Mouse (Mus musculus): ENCODE measurements at regions not wholly inside any gene's neighbourhood (a gene's known extent, or its start where the extent isn't known, plus 50 kb on each side); places are given as distances from the start of the nearest gene placed in this dataset.
A peak's percentile ranks its signal among the peaks of the same experiment; 100 is the strongest.

DNA sequence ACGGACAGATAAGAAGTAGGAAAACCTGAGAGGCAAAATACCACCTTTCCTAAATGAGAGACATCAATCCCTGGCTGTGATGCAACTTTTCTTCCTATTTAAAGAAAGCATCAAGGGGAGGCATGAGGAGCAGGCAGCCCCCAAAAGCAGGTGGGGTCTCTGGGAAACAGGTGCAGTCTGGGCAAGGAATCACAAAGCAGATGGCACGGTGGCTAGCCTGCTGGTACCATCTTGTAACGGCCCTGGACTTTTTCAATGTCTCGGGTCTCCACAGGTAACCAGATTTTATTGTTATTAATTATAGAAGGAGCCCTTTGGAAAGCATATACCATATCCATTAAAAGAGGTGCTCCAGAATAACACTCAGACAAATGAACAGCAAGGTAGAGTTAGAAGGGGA, 219.6 kb downstream of the Galc start:
- no peak for DNase-seq

GRCm38 (mm10) chr12:98023655-98024054, 235.6 kb downstream of the Galc start:
- DNase-seq: no peak

GRCm38 (mm10) chr12:98014607-98015278, 244.5 kb downstream of the Galc start:
- DNase-seq: no peak

DNA sequence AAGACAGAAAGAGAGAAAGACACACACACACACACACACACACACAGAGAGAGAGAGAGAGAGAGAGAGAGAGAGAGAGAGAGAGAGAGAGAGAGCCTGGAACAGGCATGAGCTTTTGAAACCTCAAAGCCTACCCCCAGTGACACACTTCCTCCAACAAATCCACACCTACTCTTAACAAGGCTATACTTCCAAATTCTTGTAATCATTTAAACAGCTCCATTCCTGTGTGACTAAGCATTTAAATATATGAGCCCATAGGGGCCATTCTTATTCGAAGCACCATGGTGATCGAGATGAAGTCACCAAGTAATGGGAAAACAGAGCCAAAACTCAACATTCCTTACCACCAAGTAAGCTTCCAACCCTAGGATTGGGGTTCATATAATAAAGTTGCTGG, 250.1 kb downstream of the Galc start:
- no peak for DNase-seq

DNA sequence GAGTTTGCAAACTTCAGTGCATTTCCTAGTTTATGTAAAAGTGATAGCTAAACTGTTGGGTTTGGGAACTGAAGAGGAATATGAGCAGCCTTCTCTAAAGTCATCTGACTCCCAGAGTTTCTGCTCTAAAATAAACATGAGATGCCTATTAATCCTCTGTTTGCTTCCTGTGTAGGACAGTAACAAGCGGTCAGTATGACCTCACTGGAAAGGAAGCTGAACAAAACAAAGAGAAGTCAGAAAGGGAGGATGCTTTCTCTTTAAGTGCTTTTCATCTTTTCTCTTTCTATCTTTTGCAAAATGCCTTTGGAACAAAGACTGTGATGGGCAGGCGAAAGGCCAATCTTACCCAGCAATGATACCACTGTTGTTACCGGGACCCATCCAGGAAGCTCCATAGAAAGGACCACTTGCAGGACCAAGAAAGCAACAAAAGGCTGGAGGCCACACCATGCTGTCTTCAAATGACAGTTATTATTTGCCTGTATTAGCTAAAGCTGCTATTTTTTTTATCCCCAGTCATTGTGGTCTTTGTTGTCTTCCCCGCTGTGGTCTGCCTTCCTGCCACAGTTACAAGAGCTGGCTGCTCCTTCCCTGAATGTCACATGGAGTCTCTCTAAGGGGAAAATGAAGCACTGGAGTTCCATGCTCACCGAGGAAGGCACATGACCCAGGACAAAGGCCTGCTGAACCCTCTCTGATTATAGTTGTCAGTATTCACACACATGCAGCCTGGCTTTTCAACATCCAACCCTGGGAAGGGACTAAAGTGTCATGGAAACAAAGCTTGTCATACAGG, 253.4 kb downstream of the Galc start:
- no peak for DNase-seq

DNA sequence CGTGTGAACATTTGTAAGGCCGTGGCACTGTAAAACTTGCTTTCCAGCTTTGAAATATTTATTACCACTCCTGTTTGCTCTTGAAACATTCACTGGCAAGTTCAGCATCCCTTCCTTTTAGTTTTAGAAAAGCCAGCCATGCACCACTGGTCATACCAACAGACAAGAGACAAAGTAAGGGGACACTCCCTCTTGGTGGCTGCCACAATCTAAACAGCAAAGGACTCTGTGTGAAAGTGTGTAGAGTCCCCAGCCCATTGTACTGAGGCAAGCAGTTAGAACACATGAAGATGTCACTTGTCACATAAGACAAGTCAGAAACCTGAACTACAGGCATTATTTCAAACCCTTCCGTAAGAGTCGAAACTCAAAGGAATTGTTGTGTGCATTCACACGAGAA, 257.0 kb downstream of the Galc start:
- no peak for DNase-seq

- no peak for DNase-seq
These were observed 264.4 kb downstream of the Galc start for GRCm38 (mm10) chr12:97994884-97995283.

DNA sequence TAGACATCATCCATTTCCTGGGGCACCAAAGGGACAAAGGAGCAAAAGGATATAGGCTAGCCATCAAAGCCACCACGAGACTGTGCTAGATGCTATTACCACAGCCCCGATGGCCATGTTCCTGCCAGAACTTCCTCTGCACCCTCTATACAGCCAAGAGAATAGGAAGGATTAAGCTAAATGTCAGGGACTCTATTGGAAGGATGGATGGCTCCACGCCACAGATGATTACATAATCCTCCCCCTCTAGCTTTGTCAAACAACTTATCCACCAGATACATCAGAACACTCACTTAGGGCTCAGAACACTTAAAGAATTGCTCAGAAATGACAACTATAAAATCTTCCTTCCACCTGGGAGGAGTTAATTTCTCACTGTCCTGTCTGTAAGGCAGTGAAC, 265.3 kb downstream of the Galc start:
- DNase-seq: no peak

DNA sequence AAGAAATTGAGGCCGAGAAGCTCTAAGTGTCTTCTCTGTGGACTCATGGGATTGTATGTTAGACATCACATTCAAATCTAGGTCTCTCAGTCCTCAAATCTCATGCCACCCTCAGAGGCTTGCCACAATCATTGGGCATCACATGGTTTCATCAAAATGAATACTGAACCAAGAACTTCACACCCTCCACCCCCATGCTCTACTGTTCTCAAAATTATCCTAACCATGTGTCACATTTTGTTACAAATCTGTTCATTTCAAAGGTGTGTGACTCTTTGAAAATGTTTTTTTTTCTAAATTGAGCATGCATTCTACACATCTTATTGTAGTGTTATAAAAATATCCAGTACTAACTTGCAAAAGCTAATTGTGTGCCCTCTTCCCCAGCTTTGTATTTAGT, 275.9 kb downstream of the Galc start:
- DNase-seq: no peak

DNA sequence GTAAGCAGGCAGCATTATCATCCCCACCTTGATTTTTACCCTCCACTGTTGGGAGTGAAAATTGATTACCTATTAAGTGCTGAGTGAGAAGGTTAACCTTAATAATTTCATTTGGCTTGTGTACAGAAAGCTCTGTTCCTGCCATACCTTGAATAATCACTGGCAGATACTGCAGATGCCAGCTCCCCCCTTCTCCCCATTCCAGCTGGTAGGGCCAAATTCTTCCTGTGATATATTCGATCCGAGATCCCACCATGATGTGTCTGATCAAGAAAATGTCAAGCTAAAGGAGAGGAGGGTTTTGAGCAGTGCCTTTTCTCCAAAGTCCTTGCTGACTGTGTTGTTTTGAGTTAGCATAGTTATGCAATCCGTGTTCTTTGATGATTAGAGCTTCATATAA, 280.6 kb downstream of the Galc start:
- DNase-seq: no peak

- DNase-seq: no peak
These were observed 281.0 kb downstream of the Galc start for GRCm38 (mm10) chr12:97978178-97978651.

GRCm38 (mm10) chr12:97977633-97978032, 281.6 kb downstream of the Galc start:
- no peak for DNase-seq

- DNase-seq: peak; percentile 5
These were observed 285.2 kb downstream of the Galc start for GRCm38 (mm10) chr12:97973909-97974510.

DNA sequence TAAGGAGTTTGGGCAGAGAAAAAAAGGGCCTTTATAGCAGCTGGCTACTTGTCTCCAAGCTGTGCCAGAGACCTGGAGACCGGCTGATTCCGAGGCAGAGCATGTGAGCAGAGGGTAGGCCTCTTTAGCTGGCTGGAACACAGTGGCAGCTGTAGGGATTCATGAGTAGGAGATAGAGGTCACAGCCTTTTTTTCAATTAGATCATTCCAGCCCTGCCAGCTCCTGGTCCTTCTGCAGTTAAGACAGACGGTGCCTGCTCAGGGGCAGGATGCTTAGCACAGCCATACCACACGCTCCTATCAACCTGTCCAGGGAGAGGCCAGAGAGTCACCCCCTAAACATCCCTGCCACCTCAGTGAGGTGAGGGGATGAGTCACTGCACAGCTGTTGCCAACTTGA, 302.1 kb downstream of the Galc start:
- DNase-seq: no peak

DNA sequence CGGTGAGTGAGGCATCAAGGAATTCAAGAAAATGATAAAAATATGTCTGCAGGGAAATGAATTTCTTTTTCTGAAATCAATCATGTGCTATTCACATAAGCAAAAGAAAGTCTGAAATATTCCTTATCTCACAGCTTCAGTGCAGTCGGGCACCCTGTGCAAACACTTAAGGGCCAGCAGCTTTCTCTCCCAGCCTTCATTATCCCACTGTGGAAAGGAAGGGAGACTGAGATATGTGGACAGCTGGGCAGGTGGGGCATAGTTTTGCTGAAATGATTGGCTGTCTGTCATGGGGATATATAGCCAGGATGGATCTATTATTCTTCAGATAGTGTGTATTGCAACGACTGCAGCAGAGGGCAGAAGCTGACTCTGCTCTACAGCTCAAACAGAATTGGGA, 305.9 kb downstream of the Galc start:
- no peak for DNase-seq

DNA sequence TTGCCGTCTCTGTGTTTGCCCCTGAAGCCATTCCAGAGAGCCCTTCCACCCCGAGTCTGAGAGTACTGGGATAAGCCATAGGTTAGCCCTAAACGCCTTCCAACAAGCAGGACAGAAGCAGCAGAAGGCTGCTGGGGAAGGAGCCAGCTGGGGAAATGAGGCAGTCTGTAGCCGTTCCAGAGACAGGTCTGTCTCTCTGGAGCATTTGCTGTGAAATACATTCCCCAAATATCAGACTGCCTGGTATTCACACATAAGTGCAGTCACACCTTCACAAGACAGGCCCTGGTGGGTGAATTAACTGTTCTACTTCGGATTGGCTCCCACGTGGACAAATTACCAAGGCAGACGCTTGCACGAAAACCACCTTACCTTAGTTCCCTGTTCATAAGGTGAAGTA, 307.1 kb downstream of the Galc start:
- no peak for DNase-seq

GRCm38 (mm10) chr12:97950072-97950471, 309.2 kb downstream of the Galc start:
- no peak for DNase-seq

GRCm38 (mm10) chr12:97947421-97947820, 311.8 kb downstream of the Galc start:
- no peak for DNase-seq

DNA sequence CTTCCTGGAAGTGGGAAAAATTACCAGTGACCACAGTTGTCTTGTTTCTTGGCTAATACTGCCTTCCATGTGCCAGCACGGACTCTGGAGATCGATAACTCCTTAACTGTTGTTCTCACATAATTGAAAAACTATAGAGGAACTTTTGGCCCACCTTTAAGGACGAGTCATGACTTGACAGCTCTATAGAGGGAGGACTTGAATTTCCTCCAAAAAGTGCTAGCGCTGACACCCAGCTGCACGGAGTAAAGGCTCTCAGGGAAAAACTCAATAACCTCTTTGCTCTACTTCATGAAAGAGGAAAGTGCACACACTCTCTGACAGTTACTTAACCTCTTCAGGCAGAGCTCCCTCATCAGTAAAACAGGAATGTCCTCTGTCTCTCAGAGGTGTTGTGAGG, 320.9 kb downstream of the Galc start:
- DNase-seq: no peak

DNA sequence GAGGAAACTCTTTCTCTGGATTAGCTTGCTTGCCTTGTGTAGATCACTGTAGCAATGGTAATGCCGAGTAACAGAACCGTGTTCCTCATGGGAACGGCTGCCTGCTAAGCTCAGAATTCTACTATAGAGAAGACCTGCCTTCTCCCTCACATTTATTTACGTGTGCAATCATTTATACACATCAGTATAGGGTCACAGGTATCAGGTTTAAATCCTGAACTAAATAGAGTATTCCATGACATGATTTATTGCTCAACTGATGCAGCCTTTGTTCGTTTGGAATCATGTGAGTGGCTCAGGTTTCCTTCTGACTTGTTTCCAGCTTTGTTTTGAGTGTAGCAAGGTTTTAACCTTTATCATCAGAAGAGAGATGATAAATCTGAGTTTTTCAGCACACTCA, 329.4 kb downstream of the Galc start:
- DNase-seq: no peak

- no peak for DNase-seq
These were observed 332.2 kb downstream of the Galc start for GRCm38 (mm10) chr12:97927036-97927435.

DNA sequence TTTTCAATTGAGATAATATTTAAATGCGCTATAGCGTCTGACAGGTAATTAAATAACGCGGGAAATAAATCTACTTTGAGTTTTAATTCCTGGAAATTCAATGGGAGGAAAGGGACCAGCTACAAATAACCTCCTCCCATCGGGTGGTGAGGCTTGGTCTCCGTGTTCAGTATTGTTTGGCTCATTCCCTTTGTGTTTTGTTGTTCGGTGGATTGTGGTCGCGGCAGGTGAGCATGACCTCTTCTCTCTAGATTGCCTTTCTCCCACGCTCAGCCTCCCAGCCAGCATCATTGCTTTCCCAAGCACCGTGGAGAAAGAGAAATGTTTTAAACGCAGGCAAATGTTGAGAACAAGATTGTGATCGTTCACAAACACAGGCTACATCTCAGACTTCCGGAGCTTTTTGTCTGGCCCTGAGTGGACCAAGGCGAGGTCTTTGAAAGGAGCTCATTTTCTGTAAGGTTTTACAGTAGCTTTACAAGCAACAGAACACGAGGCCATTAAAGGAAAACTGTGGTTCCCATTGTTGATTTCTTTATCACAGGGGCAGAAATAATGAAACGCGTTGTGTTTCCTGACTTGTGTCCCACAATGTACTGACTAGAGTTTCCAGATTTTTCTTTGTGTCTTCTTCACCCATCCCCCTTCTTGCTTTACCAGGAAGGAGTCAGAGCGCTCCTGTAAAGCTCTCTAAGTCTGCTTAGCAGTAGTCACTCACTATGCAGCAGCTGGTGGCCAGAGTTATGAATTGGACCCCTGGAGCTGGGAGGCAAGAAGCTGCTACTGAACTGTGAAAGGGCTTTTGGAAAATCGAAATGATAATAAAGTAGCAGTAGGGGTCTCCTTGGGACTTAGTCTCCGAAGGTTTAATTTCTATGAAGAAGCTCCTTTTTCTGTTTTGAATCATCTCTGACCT, 337.7 kb downstream of the Galc start:
- no peak for DNase-seq

GRCm38 (mm10) chr12:97918416-97918815, 340.8 kb downstream of the Galc start:
- DNase-seq: no peak
